Mouse (Mus musculus) forebrain, embryonic 10.5 days (tissue): ENCODE measurements around the gene Faim2. TPM values are rescaled to one million over a fixed set of nuclear protein-coding genes. Genes with fewer than 3 reads are reported as not detected.
A peak's percentile ranks its signal among the peaks of the same experiment; 100 is the strongest.

Source experiments
- DNase-seq: peaks from one replicate; pipeline ENCODE4 v3.0.0-alpha.2; 2017; ENCODE audit warnings: low spot score; ENCODE audit errors: extremely low spot score
- H3K27ac ChIP-seq: fragments of 300-500 bp; sonication (generic); 2 replicates; pipeline ENCODE4 v1.5.1; 2016; ENCODE audit warnings: mild to moderate bottlenecking
- H3K27me3 ChIP-seq: fragments of 300-500 bp; sonication (generic); 2 replicates; pipeline ENCODE4 v1.6.1; 2016; ENCODE audit warnings: mild to moderate bottlenecking; ENCODE audit not compliant: poor library complexity, severe bottlenecking
- H3K36me3 ChIP-seq: fragments of 300-500 bp; sonication (generic); replicated peaks from 2 replicates; pipeline ENCODE4 v1.6.1; 2016; ENCODE audit warnings: mild to moderate bottlenecking, moderate library complexity
- H3K4me1 ChIP-seq: fragments of 300-500 bp; sonication (generic); 2 replicates; pipeline ENCODE4 v1.6.1; 2016
- H3K4me3 ChIP-seq: fragments of 300-500 bp; sonication (generic); 2 replicates; pipeline ENCODE4 v1.5.1; 2016; ENCODE audit warnings: mild to moderate bottlenecking, moderate library complexity
- H3K9me3 ChIP-seq: fragments of 300-500 bp; sonication (generic); 2 replicates; pipeline ENCODE4 v1.6.1; 2016; ENCODE audit warnings: mild to moderate bottlenecking, moderate library complexity
- WGBS: fragments of 180-500 bp; shearing (Covaris S2); methylation state at CpG from one replicate; pipeline ENCODE4 v1.1.7; 2016; 5-methylcytosine and 5-hydroxymethylcytosine counted together
- polyA plus RNA-seq: library from polyadenylated mRNA; unstranded; fragments of >200 nt; fragmentation: Nextera tagmentation; extraction: Ambion mirVana; gene quantifications from 2 replicates; pipeline ENCODE4 v1.2.1, GENCODE M21; 2016

Gene Faim2
- polyA plus RNA-seq, 1 experiment from 2014 or later: 0.32 TPM

GRCm38 (mm10) chr15:99473801-99474575 lies 54.0 kb downstream of the Faim2 start:
- Histone ChIP-seq H3K27ac (peak overlapping the region; percentile 94), H3K4me1 (peaks cover 20% of the 10 kb centered on the region), H3K9me3 (peaks cover 5% of the 10 kb centered on the region; the same call in 1 of the 2 replicates), H3K27me3 (peaks cover 7% of the 10 kb centered on the region; the same call in 1 of the 2 replicates), H3K36me3 (peaks cover 30% of the 10 kb centered on the region), H3K4me3 (peak overlapping the region; percentile 76)
- 9% methylated on average over 38 of the region's 38 CpGs for WGBS
- peak; percentile 72 for DNase-seq

GRCm38 (mm10) chr15:99472972-99473371 lies 55.0 kb downstream of the Faim2 start:
- DNase-seq: no peak
- H3K4me3 ChIP-seq: peak overlapping the region; percentile 76
- peaks cover 5% of the 10 kb centered on the region; the same call in 1 of the 2 replicates for H3K9me3 ChIP-seq
- no peak overlapping the region for H3K27ac ChIP-seq
- peaks cover 20% of the 10 kb centered on the region for H3K4me1 ChIP-seq
- H3K27me3 ChIP-seq: peaks cover 7% of the 10 kb centered on the region; the same call in 1 of the 2 replicates
- WGBS: 92% methylated on average over 7 of the region's 7 CpGs
- H3K36me3 ChIP-seq: peaks cover 39% of the 10 kb centered on the region

- H3K9me3 ChIP-seq: peaks cover 5% of the 10 kb centered on the region; the same call in 1 of the 2 replicates
Observed at GRCm38 (mm10) chr15:99471677-99472063, 56.3 kb downstream of the Faim2 start.

GRCm38 (mm10) chr15:99470971-99471676 lies 56.8 kb downstream of the Faim2 start:
- Histone ChIP-seq H3K27ac (peak overlapping the region; percentile 32; the same call in 1 of the 2 replicates), H3K36me3 (peaks cover 39% of the 10 kb centered on the region), H3K4me3 (no peak overlapping the region), H3K9me3 (peaks cover 5% of the 10 kb centered on the region; the same call in 1 of the 2 replicates), H3K27me3 (peaks cover 7% of the 10 kb centered on the region; the same call in 1 of the 2 replicates), H3K4me1 (peaks cover 20% of the 10 kb centered on the region)
- no peak for DNase-seq
- WGBS: 67% methylated on average over 17 of the region's 17 CpGs

More at GRCm38 (mm10) chr15:99471677-99472063, 56.3 kb downstream of the Faim2 start:
- Histone ChIP-seq H3K27ac (no peak overlapping the region), H3K36me3 (peaks cover 39% of the 10 kb centered on the region), H3K4me1 (peaks cover 20% of the 10 kb centered on the region), H3K4me3 (no peak overlapping the region), H3K27me3 (peaks cover 7% of the 10 kb centered on the region; the same call in 1 of the 2 replicates)
- no peak for DNase-seq
- 84% methylated on average over 14 of the region's 14 CpGs for WGBS

- no peak overlapping the region for H3K4me3 ChIP-seq
- peaks cover 5% of the 10 kb centered on the region; the same call in 1 of the 2 replicates for H3K9me3 ChIP-seq
- H3K27me3 ChIP-seq: no peaks in the 10 kb centered on the region
- 0 out of 2 replicates have a peak overlapping the region, but pooled peaks have one; percentile 32 for H3K27ac ChIP-seq
- peaks cover 20% of the 10 kb centered on the region for H3K4me1 ChIP-seq
- WGBS: 94% methylated on average over 31 of the region's 31 CpGs
- no peak for DNase-seq
- peaks cover 39% of the 10 kb centered on the region for H3K36me3 ChIP-seq
Observed at GRCm38 (mm10) chr15:99470224-99470761, 57.7 kb downstream of the Faim2 start.

- Histone ChIP-seq H3K9me3 (peaks cover 5% of the 10 kb centered on the region; the same call in 1 of the 2 replicates), H3K4me1 (peaks cover 16% of the 10 kb centered on the region), H3K27me3 (no peaks in the 10 kb centered on the region), H3K27ac (no peak overlapping the region), H3K36me3 (peaks cover 39% of the 10 kb centered on the region), H3K4me3 (no peak overlapping the region)
- 94% methylated on average over 4 of the region's 4 CpGs for WGBS
- DNase-seq: no peak
Observed at GRCm38 (mm10) chr15:99469736-99470135, 58.2 kb downstream of the Faim2 start.

GRCm38 (mm10) chr15:99469067-99469466 lies 58.9 kb downstream of the Faim2 start:
- Histone ChIP-seq H3K36me3 (peaks cover 39% of the 10 kb centered on the region), H3K9me3 (peaks cover 5% of the 10 kb centered on the region; the same call in 1 of the 2 replicates), H3K27me3 (no peaks in the 10 kb centered on the region), H3K4me3 (no peak overlapping the region), H3K4me1 (peaks cover 14% of the 10 kb centered on the region), H3K27ac (no peak overlapping the region)
- DNase-seq: peak; percentile 62
- whole genome bisulfite sequencing: 42% methylated on average over 3 of the region's 3 CpGs

- no peak overlapping the region for H3K27ac ChIP-seq
- H3K36me3 ChIP-seq: peaks cover 2% of the 10 kb centered on the region; the same call in 1 of the 2 replicates
- H3K4me1 ChIP-seq: peaks cover 6% of the 10 kb centered on the region
- 78% methylated on average over 13 of the region's 13 CpGs for WGBS
- no peaks in the 10 kb centered on the region for H3K27me3 ChIP-seq
- H3K4me3 ChIP-seq: no peak overlapping the region
- no peak for DNase-seq
- no peaks in the 10 kb centered on the region for H3K9me3 ChIP-seq
Observed at GRCm38 (mm10) chr15:99463194-99463593, 64.8 kb downstream of the Faim2 start.

- Histone ChIP-seq H3K27me3 (no peaks in the 10 kb centered on the region), H3K4me1 (peaks cover 48% of the 10 kb centered on the region), H3K27ac (peak within 1 kb of the TSS; percentile 94), H3K4me3 (peak within 1 kb of the TSS; percentile 92), H3K36me3 (peaks cover 29% of the 10 kb centered on the region), H3K9me3 (no peaks in the 10 kb centered on the region)
- peak; percentile 98 for DNase-seq
- 1% methylated on average over 44 of the region's 45 CpGs for WGBS
Observed at GRCm38 (mm10) chr15:99457606-99458401, 70.2 kb downstream of the Faim2 start, which contains the start of gene Nckap5l. Gene Nckap5l (minus strand): TSS chr15:99457748.

GRCm38 (mm10) chr15:99456963-99457605 lies 70.9 kb downstream of the Faim2 start:
- H3K27me3 ChIP-seq: no peaks in the 10 kb centered on the region
- H3K9me3 ChIP-seq: no peaks in the 10 kb centered on the region
- H3K4me3 ChIP-seq: peak overlapping the region; percentile 92
- WGBS: under 1% methylated on average over 43 of the region's 43 CpGs
- H3K4me1 ChIP-seq: peaks cover 54% of the 10 kb centered on the region
- peak overlapping the region; percentile 94 for H3K27ac ChIP-seq
- peak; percentile 74 for DNase-seq
- H3K36me3 ChIP-seq: peaks cover 36% of the 10 kb centered on the region

- no peaks in the 10 kb centered on the region for H3K27me3 ChIP-seq
- H3K4me1 ChIP-seq: peaks cover 54% of the 10 kb centered on the region
- peaks cover 41% of the 10 kb centered on the region for H3K36me3 ChIP-seq
- H3K9me3 ChIP-seq: no peaks in the 10 kb centered on the region
- WGBS: 26% methylated on average over 7 of the region's 7 CpGs
- DNase-seq: no peak
- peak overlapping the region; percentile 94 for H3K27ac ChIP-seq
- H3K4me3 ChIP-seq: peak overlapping the region; percentile 92
Observed at GRCm38 (mm10) chr15:99456338-99456962, 71.5 kb downstream of the Faim2 start.
